Mouse (Mus musculus): ENCODE results near the gene Ap3b1.

DNA sequence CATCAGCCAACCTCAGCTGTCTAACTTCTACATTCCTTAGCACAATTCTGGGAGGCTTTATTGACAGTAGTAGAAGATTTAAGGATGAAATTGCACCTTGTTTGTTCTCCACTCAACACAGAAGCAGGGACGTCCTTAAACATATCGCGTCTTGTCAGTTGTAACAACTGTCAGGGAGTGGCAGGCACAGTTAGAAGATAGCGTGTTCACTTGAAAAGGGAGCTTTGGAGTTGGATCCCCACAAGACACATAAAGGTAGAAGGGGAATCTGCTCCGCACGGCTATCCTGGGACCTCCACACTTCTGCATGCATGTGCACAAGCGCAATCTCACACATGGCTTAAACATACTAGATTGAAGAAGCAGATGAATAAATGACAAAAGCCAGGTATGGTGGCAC is 183.3 kb downstream of the Ap3b1 start:
- no peak for TF ChIP-seq EP300 (IDR thresholded peaks at IDR 0.05; ENCODE audit: insufficient read depth, low read depth, low read length)
- no peak for TF ChIP-seq CTCF (IDR thresholded peaks at IDR 0.05)
- TF ChIP-seq POLR2A (IDR thresholded peaks at IDR 0.05; ENCODE audit: insufficient read depth, low read depth, low read length): no peak

Data from heart, adult 2 months (tissue).